Mouse (Mus musculus) bone marrow, adult 2 months (tissue): ENCODE results near the gene Zkscan6. TPM values are rescaled to one million over a fixed set of nuclear protein-coding genes. Genes with fewer than 3 reads are reported as not detected.

ENCODE experiments used
- H3K27ac ChIP-seq: fragments of 200-500 bp; 2 replicates; pipeline ENCODE4 v1.5.1; 2012; ENCODE audit warnings: low read depth, mild to moderate bottlenecking, control low read depth, inconsistent platforms, low read length; ENCODE audit not compliant: control insufficient read depth, poor library complexity, insufficient read depth
- H3K4me1 ChIP-seq: fragments of 200-500 bp; 2 replicates; pipeline ENCODE4 v1.6.1; 2011; ENCODE audit warnings: low read length; ENCODE audit not compliant: control insufficient read depth, insufficient read depth
- H3K4me3 ChIP-seq: fragments of 200-500 bp; replicated peaks from 2 replicates; pipeline ENCODE3; 2011; ENCODE audit warnings: mild to moderate bottlenecking, low read depth, low read length, control low read depth; ENCODE audit not compliant: control insufficient read depth
- CTCF ChIP-seq: fragments of 200-500 bp; IDR thresholded peaks from 2 replicates; pipeline ENCODE4 v1.5.1; 2011; ENCODE audit warnings: low read length, control low read depth; ENCODE audit not compliant: control insufficient read depth, insufficient read depth
- POLR2A ChIP-seq: fragments of 200-500 bp; IDR thresholded peaks from 2 replicates; pipeline ENCODE4 v1.6.1; 2011; ENCODE audit warnings: low read depth, mild to moderate bottlenecking, control low read depth, low read length, borderline replicate concordance; ENCODE audit not compliant: control insufficient read depth
- WGBS: fragments of 180-500 bp; shearing (Covaris S2); methylation state at CpG from one replicate; pipeline ENCODE4 v1.1.7; 2018; 5-methylcytosine and 5-hydroxymethylcytosine counted together
- polyA plus RNA-seq: library from polyadenylated mRNA; stranded (reverse); fragments of >200 nt; gene quantifications from 2 replicates; pipeline ENCODE4 v1.2.4, GENCODE M21; 2011; ENCODE audit warnings: low replicate concordance; ENCODE audit not compliant: missing spikeins, insufficient read depth, insufficient read length

Gene Zkscan6
- 7.3 and 16.2 TPM in 2 replicates for polyA plus RNA-seq

DNA sequence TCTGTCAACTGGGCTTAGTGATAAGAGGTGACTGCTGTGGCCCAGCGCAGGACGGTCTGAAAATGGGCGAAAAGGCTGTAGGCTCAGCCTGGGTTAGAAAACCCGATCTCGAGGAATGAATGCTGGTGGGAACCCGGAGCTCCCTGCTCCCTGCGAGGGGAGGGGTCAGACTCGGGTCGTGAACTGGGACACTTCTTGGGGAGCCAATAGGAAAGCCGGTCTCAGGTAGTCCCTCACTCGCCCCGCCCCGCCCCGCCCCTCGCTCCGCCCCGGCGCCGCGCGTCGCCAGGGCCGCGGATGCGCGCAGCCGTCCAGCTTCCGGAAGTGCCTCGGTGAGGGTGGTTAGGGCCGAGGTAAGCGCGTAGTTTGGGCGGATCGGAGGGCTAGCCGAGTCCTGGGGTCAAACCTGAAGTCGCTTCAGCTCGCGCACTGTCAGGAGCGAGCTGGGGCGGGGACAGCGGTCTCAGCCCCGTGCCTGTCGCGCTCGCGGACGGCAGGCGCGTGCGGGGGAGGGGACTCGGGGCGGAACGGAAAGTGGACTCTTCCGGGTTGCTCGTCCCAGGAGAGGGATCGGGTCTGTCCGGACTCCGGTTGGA lies at the start of gene Zkscan6:
Gene Zkscan6, plus strand, starts transcription at position 267 of the 596 bp plus-strand sequence.
- peak; percentile 84; the same call in 1 of the 2 replicates for TF ChIP-seq POLR2A
- no peak for TF ChIP-seq CTCF
- Histone ChIP-seq H3K4me3 (peak within 1 kb of the TSS; percentile 96), H3K27ac (peak within 1 kb of the TSS; percentile 99), H3K4me1 (peaks cover 2% of the 10 kb centered on the region)
- under 1% methylated on average over 58 of the region's 58 CpGs for WGBS

DNA sequence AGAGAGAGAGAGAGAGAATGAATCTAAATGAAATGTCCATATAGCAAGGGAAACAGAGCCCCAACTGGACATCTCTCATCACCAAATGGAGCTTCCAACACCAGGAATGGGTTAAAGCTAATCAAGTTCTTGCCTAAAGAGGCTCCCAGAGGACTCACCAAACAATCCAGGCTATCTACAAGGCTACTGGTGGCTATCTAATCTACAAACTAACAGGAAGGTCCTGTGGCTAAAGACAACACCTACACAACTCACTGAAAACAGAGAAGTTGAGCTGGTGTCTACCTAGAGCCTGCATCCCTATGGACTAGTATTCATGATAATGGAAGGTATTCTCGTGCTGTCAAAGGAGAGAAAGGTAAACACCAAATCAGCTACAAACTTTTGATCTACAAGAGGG lies 47.6 kb upstream of the Zkscan6 start:
- Histone ChIP-seq H3K4me1 (no peaks in the 10 kb centered on the region; the same call in 1 of the 2 replicates), H3K27ac (no peak overlapping the region), H3K4me3 (no peak overlapping the region)
- 77% methylated on average over 1 of the region's 1 CpGs for WGBS
- TF ChIP-seq CTCF (no peak), POLR2A (no peak)

DNA sequence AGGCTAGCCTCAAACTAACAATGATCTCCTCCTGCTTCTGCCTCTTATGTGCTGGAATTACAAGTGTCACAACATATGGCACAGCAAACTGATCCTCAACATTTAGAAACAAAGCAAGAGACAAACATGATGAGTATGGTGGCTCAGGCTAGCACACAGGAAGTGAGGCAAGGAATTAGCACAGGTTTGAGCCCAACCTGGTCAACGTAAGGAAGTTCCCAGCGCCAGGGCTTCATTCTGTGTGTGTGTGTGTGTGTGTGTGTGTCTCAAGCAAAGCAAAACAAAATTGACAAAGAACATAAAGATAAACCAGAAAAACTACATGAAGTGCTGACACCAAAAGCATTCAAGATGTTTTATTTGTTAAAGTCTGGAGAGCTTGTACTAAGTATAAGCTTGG lies 46.1 kb upstream of the Zkscan6 start:
- Histone ChIP-seq H3K4me1 (no peaks in the 10 kb centered on the region; the same call in 1 of the 2 replicates), H3K4me3 (no peak overlapping the region), H3K27ac (no peak overlapping the region)
- TF ChIP-seq CTCF = no peak
- no peak for TF ChIP-seq POLR2A
- 41% methylated on average over 2 of the region's 2 CpGs for WGBS

DNA sequence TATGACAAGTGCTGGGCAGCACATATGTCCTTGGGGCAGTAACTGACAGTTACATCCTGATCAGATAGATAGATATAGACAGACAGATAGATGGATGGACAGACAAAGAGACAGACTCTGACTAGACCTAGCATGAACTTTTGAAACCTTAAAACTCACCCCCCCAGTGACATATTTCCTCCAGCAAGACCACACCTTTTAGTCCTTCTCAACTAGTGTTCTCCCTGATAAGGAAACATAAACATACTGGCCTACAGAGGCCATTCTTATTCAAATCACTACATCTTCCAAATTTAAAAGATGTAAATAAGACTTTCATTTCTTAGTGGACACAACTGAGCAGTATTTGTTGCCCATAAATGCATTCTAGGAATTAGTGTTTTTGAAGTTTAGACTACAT lies 38.5 kb upstream of the Zkscan6 start:
- TF ChIP-seq CTCF (no peak), POLR2A (no peak)
- Histone ChIP-seq H3K27ac (no peak overlapping the region), H3K4me1 (no peaks in the 10 kb centered on the region; the same call in 1 of the 2 replicates)

DNA sequence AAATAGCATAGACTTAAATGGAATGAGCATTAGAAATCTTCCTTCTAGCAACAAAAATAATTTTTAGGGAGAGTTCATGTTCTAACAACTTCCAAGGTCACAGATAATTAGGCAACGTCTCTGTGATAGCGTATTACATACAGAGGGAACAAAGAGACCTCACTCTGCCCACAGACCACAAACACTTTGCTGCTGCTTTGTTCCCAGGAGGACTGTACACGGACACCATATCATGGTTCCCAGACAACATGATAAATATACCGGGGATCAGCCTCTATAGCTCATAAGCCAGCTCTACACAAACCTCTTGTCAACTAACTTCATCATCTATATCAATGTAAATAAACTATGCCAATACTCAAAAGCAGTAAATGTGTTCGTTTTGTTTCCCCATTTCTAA lies 37.0 kb upstream of the Zkscan6 start:
- WGBS = 21% methylated on average over 5 of the region's 5 CpGs

More for the DNA sequence above, 38.5 kb upstream of the Zkscan6 start:
- H3K4me3 ChIP-seq = no peak overlapping the region

DNA sequence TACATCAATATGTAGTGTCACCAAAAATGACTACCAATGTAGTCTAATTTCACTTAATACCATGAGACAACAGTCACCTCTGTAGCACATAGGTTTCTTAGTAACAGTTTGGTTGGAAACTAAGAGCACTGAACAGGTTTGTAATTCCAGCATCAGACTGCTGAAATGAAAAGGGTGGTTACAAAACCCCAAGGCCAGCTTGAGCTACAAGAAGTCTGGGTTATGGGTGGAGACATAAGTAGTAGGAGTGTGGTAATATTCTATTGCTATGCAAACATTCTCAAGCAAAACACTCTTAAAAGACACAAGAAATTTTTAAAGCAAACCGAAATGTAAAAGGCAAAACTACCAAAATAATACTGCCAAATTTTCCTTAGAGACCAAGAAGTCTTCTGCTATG lies 35.4 kb upstream of the Zkscan6 start:
- Histone ChIP-seq H3K27ac (no peak overlapping the region), H3K4me1 (no peaks in the 10 kb centered on the region; the same call in 1 of the 2 replicates), H3K4me3 (no peak overlapping the region)
- TF ChIP-seq CTCF (no peak), POLR2A (no peak)
- WGBS = 56% methylated on average over 1 of the region's 1 CpGs

More for the DNA sequence above, 37.0 kb upstream of the Zkscan6 start:
- TF ChIP-seq POLR2A = no peak
- TF ChIP-seq CTCF = no peak
- no peaks in the 10 kb centered on the region; the same call in 1 of the 2 replicates for H3K4me1 ChIP-seq
- no peak overlapping the region for H3K4me3 ChIP-seq
- H3K27ac ChIP-seq = no peak overlapping the region

DNA sequence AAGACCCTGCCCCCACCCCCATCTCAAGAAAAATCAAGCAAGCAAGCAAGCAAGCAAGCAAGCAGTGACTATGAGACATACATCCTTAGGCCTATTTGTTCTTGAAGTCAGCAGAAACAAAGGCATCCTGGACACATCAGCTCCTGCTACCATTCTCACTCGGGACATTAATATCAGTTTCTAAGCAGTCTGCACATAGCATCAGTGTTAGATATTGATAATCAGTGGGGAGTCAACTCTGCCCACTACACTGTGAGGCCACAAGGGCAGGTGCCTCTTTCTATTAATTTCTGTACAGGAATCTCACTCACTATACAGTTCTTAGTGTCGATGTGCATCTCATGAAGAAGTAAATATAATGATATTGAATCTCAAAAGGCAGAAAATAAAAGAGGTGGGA lies 33.4 kb upstream of the Zkscan6 start:
- WGBS = 60% methylated on average over 2 of the region's 2 CpGs
- Histone ChIP-seq H3K4me1 (peaks cover 2% of the 10 kb centered on the region; the same call in 1 of the 2 replicates), H3K27ac (no peak overlapping the region), H3K4me3 (no peak overlapping the region)
- TF ChIP-seq CTCF = no peak
- no peak for TF ChIP-seq POLR2A

DNA sequence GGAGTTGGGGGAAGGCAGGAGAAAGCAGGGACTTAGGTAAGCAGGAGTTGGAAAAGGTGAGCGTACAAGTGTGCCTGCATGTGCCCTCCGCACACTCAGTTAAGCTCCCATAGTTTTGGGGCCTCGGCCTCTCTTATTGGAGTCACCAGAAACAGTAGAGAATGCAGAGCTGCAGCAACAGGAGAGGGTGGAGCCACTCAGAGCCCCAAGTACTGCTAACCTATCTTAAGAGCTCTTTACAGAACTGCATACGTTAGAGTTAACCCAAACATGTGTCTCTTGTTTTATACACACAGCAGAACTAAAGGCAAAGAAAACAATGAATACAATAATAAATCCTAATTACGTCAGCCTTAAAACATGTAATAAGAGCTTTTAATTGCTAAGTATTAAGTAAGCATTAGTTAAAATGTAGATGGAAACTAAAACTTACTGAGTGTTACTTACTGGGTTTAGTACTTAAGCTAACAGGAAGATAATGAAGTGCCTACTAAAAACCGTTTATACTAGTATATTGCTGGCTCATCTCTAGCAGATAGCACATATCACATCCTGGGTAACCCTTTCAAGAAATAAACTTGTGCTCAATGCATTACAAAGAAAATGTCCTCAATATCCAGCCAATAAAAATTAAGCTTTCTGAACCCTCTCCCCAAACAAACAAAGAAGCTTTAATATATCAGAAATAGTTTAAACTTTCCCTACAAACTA lies 32.9 kb upstream of the Zkscan6 start:
- Histone ChIP-seq H3K4me1 (peaks cover 2% of the 10 kb centered on the region; the same call in 1 of the 2 replicates), H3K27ac (no peak overlapping the region), H3K4me3 (no peak overlapping the region)
- 73% methylated on average over 6 of the region's 6 CpGs for WGBS
- no peak for TF ChIP-seq CTCF
- TF ChIP-seq POLR2A = no peak
